Mouse (Mus musculus): ENCODE measurements at regions not wholly inside any gene's neighbourhood (a gene's known extent, or its start where the extent isn't known, plus 50 kb on each side); places are given as distances from the start of the nearest gene placed in this dataset.

DNA sequence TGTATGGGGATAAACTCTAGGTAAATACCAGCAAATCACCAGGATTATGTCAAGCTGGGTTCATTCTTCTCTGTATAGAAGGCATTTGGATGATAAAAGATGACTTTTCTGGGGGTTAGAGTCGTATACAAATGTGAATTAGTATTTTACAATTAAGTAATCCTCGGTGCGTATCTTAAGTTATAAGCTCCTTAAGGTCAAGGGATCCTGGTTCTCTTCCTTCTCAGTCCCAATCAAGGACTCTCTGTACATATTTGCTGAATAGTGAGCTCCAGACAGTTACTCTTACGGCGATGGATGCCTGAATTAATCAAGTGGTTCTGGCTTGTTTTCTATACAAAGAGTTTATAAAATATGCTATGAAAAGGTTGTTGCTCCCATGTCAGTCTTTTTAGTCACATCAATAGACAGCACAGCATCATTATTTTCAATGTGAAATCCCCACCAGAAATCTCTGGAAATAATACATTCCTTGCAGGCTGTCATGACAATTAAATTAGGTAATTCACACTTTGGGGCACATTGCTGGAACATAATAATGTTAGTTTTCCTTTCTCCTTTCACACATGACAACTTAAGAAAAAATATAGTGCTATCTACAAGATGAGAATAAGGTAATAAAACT is 64.0 kb upstream of the Cwc22 start:
- no peak for DNase-seq

GRCm38 (mm10) chr2:78008094-78008493 is 61.9 kb upstream of the Cwc22 start:
- DNase-seq: no peak

DNA sequence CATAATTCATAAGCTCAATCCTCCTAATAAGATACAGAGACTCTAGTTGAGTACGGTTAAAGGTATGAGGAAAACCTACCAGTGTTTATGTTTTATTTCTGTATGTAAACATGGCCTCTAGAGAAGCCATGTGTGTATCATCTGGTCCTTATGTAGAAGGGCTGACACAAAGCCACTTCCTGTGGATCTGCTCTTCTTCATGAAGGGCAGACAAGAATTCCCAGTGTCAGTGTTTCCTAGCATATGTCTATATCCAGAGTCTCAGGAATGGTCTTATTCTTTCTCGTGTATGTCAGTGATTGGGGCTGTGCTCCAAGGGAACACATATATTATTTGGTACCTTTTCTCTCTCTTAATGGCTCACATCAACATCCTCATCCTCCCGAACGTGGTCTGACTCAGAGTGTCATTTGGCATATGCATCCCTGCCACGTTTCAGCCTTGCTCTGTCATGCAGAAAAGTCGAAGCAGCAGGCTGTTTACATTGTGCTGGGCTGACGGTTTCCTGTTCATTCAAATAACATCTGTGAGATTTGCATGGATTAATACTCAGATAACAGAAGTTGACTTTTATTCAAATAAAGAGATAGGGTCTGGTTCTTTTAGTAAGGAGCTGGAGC is 59.3 kb upstream of the Cwc22 start:
- DNase-seq: peak; percentile 58

DNA sequence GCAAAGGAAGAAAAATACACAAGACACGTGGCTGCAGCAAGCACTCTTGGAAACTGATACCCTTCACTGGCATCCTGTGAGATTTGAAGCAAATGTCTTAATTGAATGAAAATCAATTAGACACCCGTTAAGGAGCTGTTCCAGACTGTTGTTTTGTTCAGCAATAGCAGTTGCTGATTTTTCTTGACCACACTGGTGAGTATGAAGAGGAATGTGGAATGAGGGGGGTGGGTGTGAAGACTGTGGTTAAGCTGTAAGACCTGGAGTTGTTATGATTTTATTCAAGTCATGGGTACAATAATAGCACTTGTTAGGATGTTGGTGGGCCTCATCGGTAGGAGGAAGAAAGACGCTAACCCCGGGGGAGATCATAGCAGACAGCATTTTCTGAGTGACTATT is 58.3 kb upstream of the Cwc22 start:
- no peak for DNase-seq

All from retina, postnatal 1 day (tissue).